Mouse (Mus musculus) intestine, embryonic 16.5 days (tissue): ENCODE results near the gene Isx. TPM values are rescaled to one million over a fixed set of nuclear protein-coding genes. Genes with fewer than 3 reads are reported as not detected.

Experiments
- ATAC-seq: fragments of 200-750 bp; cut with Nextera tagmentation; 2 replicates; pipeline ENCODE4 v1.8.0; 2017; ENCODE audit warnings: moderate TSS enrichment, moderate library complexity
- H3K27ac ChIP-seq: fragments of 300-500 bp; sonication (generic); 2 replicates; pipeline ENCODE4 v1.5.1; 2014; ENCODE audit warnings: mild to moderate bottlenecking, low read length
- H3K27me3 ChIP-seq: fragments of 300-500 bp; sonication (generic); replicated peaks from 2 replicates; pipeline ENCODE4 v1.6.1; 2014; ENCODE audit warnings: low read length, control low read depth, mixed read lengths; ENCODE audit not compliant: control insufficient read depth, insufficient read depth
- H3K36me3 ChIP-seq: fragments of 300-500 bp; sonication (generic); 2 replicates; pipeline ENCODE4 v1.6.1; 2014; ENCODE audit warnings: low read length, control low read depth; ENCODE audit not compliant: control insufficient read depth, insufficient read depth
- H3K4me1 ChIP-seq: fragments of 300-500 bp; sonication (generic); 2 replicates; pipeline ENCODE4 v1.6.1; 2014; ENCODE audit warnings: low read length, control low read depth, mixed read lengths; ENCODE audit not compliant: control insufficient read depth, insufficient read depth
- H3K4me2 ChIP-seq: fragments of 300-500 bp; sonication (generic); 2 replicates; pipeline ENCODE4 v1.6.1; 2014; ENCODE audit warnings: low read depth, low read length, control low read depth
- H3K4me3 ChIP-seq: fragments of 300-500 bp; sonication (generic); 2 replicates; pipeline ENCODE4 v1.5.1; 2014; ENCODE audit warnings: mild to moderate bottlenecking, low read length
- H3K9ac ChIP-seq: fragments of 300-500 bp; sonication (generic); 2 replicates; pipeline ENCODE4 v1.6.1; 2014; ENCODE audit warnings: low read depth, low read length
- H3K9me3 ChIP-seq: fragments of 300-500 bp; sonication (generic); 2 replicates; pipeline ENCODE4 v1.6.1; 2016; ENCODE audit warnings: low read length, control low read depth; ENCODE audit not compliant: control insufficient read depth
- WGBS: fragments of 180-500 bp; shearing (Covaris S2); extraction: QIAGEN DNeasy Blood & Tissue Kit; methylation state at CpG from one replicate; pipeline ENCODE4 v1.1.7; 2014; 5-methylcytosine and 5-hydroxymethylcytosine counted together
- polyA plus RNA-seq: library from polyadenylated mRNA; unstranded; fragments of >200 nt; fragmentation: Nextera tagmentation; extraction: Ambion mirVana; gene quantifications from 2 replicates; pipeline ENCODE4 v1.2.1, GENCODE M21; 2015

The Isx gene
- polyA plus RNA-seq, 1 experiment from 2014 or later, result 101 TPM

GRCm38 (mm10) chr8:74920691-74921421 is 47.9 kb downstream of the Isx start:
- H3K4me3 ChIP-seq, result no peak overlapping the region
- H3K4me1 ChIP-seq, result peaks cover 6% of the 10 kb centered on the region
- 0 out of 2 replicates have a peak overlapping the region, but pooled peaks have one; percentile 36 for H3K9ac ChIP-seq
- no peaks in the 10 kb centered on the region for H3K36me3 ChIP-seq
- 31% methylated on average over 8 of the region's 8 CpGs for WGBS
- ATAC-seq, result peak; percentile 97
- no peaks in the 10 kb centered on the region for H3K27me3 ChIP-seq
- H3K4me2 ChIP-seq, result peak overlapping the region; percentile 17; the same call in 1 of the 2 replicates
- no peaks in the 10 kb centered on the region for H3K9me3 ChIP-seq
- peak overlapping the region; percentile 86 for H3K27ac ChIP-seq

DNA sequence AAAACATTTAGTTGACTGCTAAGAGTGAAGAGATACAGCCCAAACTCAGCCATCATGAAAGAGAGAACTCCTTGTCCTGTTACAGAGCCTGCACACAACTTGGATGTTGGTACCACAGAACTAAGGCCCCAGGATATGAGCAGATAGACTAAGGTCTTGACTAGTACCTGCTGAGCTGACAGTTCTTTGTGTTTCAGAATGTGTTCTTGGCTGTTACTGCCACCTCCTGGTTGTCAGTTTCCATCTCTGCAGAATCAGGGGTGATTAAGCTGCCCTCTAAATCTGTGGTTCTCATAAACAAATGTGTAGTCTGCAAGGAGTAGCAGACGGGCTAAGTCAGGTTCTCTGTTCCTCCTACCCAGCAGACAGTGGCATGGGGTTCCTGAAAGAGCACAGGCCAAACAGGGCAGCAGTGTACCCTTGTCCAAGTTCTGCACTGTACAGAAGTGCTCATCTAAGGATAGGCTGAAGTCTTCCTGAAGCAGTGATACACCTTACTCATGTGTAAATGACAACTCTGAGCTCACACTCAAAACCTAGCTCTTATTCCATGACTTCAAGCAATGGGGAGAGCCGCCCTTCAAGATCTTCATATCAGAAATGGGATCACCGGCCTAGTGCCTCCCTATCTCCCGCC is 49.0 kb downstream of the Isx start:
- Histone ChIP-seq H3K9ac (0 out of 2 replicates have a peak overlapping the region, but pooled peaks have one; percentile 23), H3K27me3 (no peaks in the 10 kb centered on the region), H3K4me1 (peaks cover 6% of the 10 kb centered on the region), H3K9me3 (no peaks in the 10 kb centered on the region), H3K27ac (peak overlapping the region; percentile 72), H3K4me2 (no peak overlapping the region), H3K4me3 (no peak overlapping the region), H3K36me3 (no peaks in the 10 kb centered on the region)
- 68% methylated on average over 4 of the region's 4 CpGs for WGBS
- ATAC-seq, result peak; percentile 23; the same call in 1 of the 2 replicates

DNA sequence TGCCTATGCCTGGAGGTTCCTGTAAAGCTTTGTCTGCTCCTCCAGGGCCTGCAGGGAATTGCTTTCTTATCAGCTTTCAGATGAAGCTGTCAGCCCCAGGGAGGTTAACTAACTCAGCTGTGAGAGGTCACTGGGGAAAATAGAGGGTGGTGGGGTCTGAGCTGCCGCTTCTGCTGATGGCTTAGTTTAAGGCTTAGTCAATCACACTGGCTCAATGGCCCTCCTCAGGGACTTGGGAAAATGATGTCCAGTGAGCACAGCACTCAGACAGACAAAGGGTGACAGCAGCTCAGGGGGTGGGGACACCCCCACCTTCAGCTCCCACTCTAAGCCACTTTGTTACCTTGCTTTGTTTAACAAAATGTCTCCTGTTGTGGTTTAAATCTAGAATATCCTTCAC is 55.0 kb downstream of the Isx start:
- H3K9me3 ChIP-seq, result no peaks in the 10 kb centered on the region
- no peak overlapping the region for H3K4me3 ChIP-seq
- H3K9ac ChIP-seq, result no peak overlapping the region
- H3K4me2 ChIP-seq, result no peak overlapping the region
- no peaks in the 10 kb centered on the region for H3K36me3 ChIP-seq
- H3K27me3 ChIP-seq, result no peaks in the 10 kb centered on the region
- peaks cover 6% of the 10 kb centered on the region; the same call in 1 of the 2 replicates for H3K4me1 ChIP-seq
- ATAC-seq, result no peak
- H3K27ac ChIP-seq, result no peak overlapping the region
- 55% methylated on average over 1 of the region's 1 CpGs for WGBS

DNA sequence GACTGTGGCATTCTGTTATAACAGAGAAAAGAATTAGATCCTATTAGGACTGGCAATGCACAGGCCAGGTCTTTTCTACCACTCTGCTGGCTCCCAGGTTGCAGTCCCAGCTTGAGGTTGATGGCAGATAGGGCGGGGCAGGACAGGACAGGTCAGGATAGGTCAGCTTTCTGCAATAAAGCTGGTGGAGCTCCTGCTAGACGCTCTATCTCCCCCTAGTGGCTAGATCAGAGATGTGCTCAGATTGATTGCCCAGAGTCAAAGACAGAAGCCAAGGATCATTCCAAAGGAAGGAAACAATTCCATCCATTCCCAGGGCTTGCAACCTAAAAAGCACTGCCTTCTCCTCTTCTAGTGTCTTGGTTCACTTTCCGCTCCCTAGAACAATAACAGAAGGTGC is 57.8 kb downstream of the Isx start:
- H3K4me3 ChIP-seq, result no peak overlapping the region
- no peaks in the 10 kb centered on the region for H3K36me3 ChIP-seq
- WGBS, result 27% methylated on average over 3 of the region's 3 CpGs
- H3K9me3 ChIP-seq, result no peaks in the 10 kb centered on the region
- H3K9ac ChIP-seq, result no peak overlapping the region
- no peaks in the 10 kb centered on the region for H3K27me3 ChIP-seq
- peak; percentile 61 for ATAC-seq
- H3K4me2 ChIP-seq, result no peak overlapping the region
- no peak overlapping the region for H3K27ac ChIP-seq
- 0 out of 2 replicates have a peak, but pooled peaks cover 3% of the 10 kb centered on the region for H3K4me1 ChIP-seq

- peak; percentile 40; the same call in 1 of the 2 replicates for ATAC-seq
- no peaks in the 10 kb centered on the region for H3K36me3 ChIP-seq
- 0 out of 2 replicates have a peak, but pooled peaks cover 3% of the 10 kb centered on the region for H3K4me1 ChIP-seq
- H3K27ac ChIP-seq, result no peak overlapping the region
- H3K4me3 ChIP-seq, result no peak overlapping the region
- H3K9me3 ChIP-seq, result no peaks in the 10 kb centered on the region
- H3K4me2 ChIP-seq, result no peak overlapping the region
- H3K27me3 ChIP-seq, result no peaks in the 10 kb centered on the region
- no peak overlapping the region for H3K9ac ChIP-seq
- WGBS, result 29% methylated on average over 6 of the region's 6 CpGs
These were observed 62.3 kb downstream of the Isx start for GRCm38 (mm10) chr8:74935308-74935707.

DNA sequence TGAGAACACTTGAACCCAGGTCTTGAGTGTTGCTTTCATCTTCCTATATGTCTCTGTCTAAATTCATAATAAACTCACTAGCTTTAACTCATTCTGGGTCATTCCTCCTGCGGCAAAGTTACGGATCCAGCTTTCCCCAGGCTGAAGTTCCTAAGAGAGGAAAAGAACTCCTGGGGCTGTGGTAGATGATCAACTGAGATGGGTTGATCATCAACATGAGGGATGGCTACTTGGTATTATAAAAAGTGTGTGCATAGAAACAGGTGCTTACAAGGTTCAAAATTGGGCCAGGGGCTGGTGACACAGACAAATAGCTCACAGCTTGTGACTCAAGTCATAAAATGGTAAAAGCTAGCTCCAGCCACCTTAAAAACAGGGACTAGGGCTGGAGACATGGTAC is 63.7 kb downstream of the Isx start:
- Histone ChIP-seq H3K9ac (no peak overlapping the region), H3K4me2 (no peak overlapping the region), H3K27ac (no peak overlapping the region), H3K27me3 (no peaks in the 10 kb centered on the region), H3K9me3 (no peaks in the 10 kb centered on the region), H3K4me1 (no peaks in the 10 kb centered on the region), H3K36me3 (no peaks in the 10 kb centered on the region), H3K4me3 (no peak overlapping the region)
- no peak for ATAC-seq
- WGBS, result 93% methylated on average over 2 of the region's 2 CpGs

- H3K9ac ChIP-seq, result no peak overlapping the region
These were observed 69.1 kb downstream of the Isx start for GRCm38 (mm10) chr8:74942056-74942455.

More at GRCm38 (mm10) chr8:74942056-74942455, 69.1 kb downstream of the Isx start:
- Histone ChIP-seq H3K27me3 (no peaks in the 10 kb centered on the region), H3K4me1 (no peaks in the 10 kb centered on the region), H3K4me2 (no peak overlapping the region), H3K9me3 (no peaks in the 10 kb centered on the region), H3K4me3 (no peak overlapping the region), H3K27ac (no peak overlapping the region), H3K36me3 (no peaks in the 10 kb centered on the region)
- no peak for ATAC-seq
- 91% methylated on average over 3 of the region's 3 CpGs for WGBS

Other genes with a start within 250 kb of the Isx start
- 21.4 and 22.9 TPM in 2 replicates for gene Hmgxb4, start 120.2 kb downstream of the Isx start, polyA plus RNA-seq
- gene Tom1, start 160.5 kb downstream of the Isx start, polyA plus RNA-seq, result 44.9 and 47.7 TPM in 2 replicates
- gene Hmox1, start 220.4 kb downstream of the Isx start, polyA plus RNA-seq, result 20.8 and 21.9 TPM in 2 replicates
- 99.5 and 120 TPM in 2 replicates for gene Mcm5, start 236.4 kb downstream of the Isx start, polyA plus RNA-seq